Mouse (Mus musculus): ENCODE measurements around the gene P2ry10. TPM values are rescaled to one million over a fixed set of nuclear protein-coding genes. Genes with fewer than 3 reads are reported as not detected.
"Not testable (repeated sequence)": the region's sequence is repeated elsewhere in the genome, so short reads cannot be mapped to it uniquely, and the experiment has no call there.

P2ry10 gene
- not detected in 2 replicates for polyA plus RNA-seq (2016; fragmentation: Nextera tagmentation; extraction: Ambion mirVana)

DNA sequence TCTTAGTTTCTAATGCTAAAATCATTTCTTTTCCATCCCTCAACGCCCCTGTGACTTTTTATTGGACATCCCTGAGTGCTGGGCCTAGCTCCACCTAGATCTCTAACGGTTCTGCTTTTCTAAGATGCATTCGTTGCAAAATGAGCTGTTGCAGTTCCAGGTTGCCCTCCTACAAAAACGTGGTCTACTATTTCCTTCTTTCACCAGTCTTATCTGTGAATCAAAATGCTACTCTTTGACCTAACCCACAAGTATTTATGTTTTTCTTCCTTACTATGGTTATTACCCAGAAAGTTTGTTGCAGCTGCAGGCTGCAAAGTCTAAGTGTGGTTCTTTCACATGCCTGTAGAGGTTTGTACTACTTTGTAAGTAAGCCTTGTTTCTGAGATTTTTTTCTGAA, at the start of gene P2ry10:
TSS of gene P2ry10 (plus strand) at position 316 of the 400 bp plus-strand sequence.
- Histone ChIP-seq H3K9ac (replicated peaks) (no peak within 1 kb of the TSS), H3K4me3 (replicated peaks) (no peak within 1 kb of the TSS), H3K27me3 (peaks cover 5% of the 10 kb centered on the region; the same call in 1 of the 2 replicates), H3K27ac (no peak within 1 kb of the TSS), H3K36me3 (no peaks in the 10 kb centered on the region), H3K9me3 (no peaks in the 10 kb centered on the region), H3K4me1 (replicated peaks) (no peaks in the 10 kb centered on the region), H3K4me2 (no peak within 1 kb of the TSS)
- 57% methylated on average over 4 of the region's 4 CpGs for WGBS
- no peak for ATAC-seq (ENCODE audit: insufficient number of reproducible peaks, insufficient read depth, low FRiP score, low TSS enrichment, low read depth)

GRCm38 (mm10) chrX:107039146-107039545, 49.1 kb upstream of the P2ry10 start:
- H3K4me3 ChIP-seq (replicated peaks) = no peak overlapping the region
- no peak overlapping the region for H3K9ac ChIP-seq (replicated peaks)
- no peaks in the 10 kb centered on the region for H3K36me3 ChIP-seq
- no peak overlapping the region for H3K4me2 ChIP-seq
- H3K9me3 ChIP-seq = no peaks in the 10 kb centered on the region
- H3K27me3 ChIP-seq = 0 out of 2 replicates have a peak, but pooled peaks cover 3% of the 10 kb centered on the region
- no peak overlapping the region for H3K27ac ChIP-seq
- no peak for ATAC-seq (ENCODE audit: insufficient number of reproducible peaks, insufficient read depth, low FRiP score, low TSS enrichment, low read depth)
- H3K4me1 ChIP-seq (replicated peaks) = no peaks in the 10 kb centered on the region

GRCm38 (mm10) chrX:107039635-107040034, 48.7 kb upstream of the P2ry10 start:
- no peak overlapping the region for H3K4me2 ChIP-seq
- H3K9me3 ChIP-seq = no peaks in the 10 kb centered on the region
- H3K4me1 ChIP-seq (replicated peaks) = no peaks in the 10 kb centered on the region
- H3K27me3 ChIP-seq = 0 out of 2 replicates have a peak, but pooled peaks cover 3% of the 10 kb centered on the region
- 78% methylated on average over 2 of the region's 2 CpGs for WGBS
- no peak overlapping the region for H3K27ac ChIP-seq
- no peak overlapping the region for H3K4me3 ChIP-seq (replicated peaks)
- no peak for ATAC-seq (ENCODE audit: insufficient number of reproducible peaks, insufficient read depth, low FRiP score, low TSS enrichment, low read depth)
- H3K36me3 ChIP-seq = no peaks in the 10 kb centered on the region
- no peak overlapping the region for H3K9ac ChIP-seq (replicated peaks)

- no peak overlapping the region for H3K4me2 ChIP-seq
- no peaks in the 10 kb centered on the region for H3K27me3 ChIP-seq
- no peaks in the 10 kb centered on the region for H3K36me3 ChIP-seq
- no peak for ATAC-seq (ENCODE audit: insufficient number of reproducible peaks, insufficient read depth, low FRiP score, low TSS enrichment, low read depth)
- H3K9ac ChIP-seq (replicated peaks) = no peak overlapping the region
- WGBS = 82% methylated on average over 2 of the region's 2 CpGs
- H3K4me1 ChIP-seq (replicated peaks) = no peaks in the 10 kb centered on the region
- H3K4me3 ChIP-seq (replicated peaks) = no peak overlapping the region
- no peaks in the 10 kb centered on the region for H3K9me3 ChIP-seq
- H3K27ac ChIP-seq = no peak overlapping the region
Observed at GRCm38 (mm10) chrX:107042367-107042766, 45.9 kb upstream of the P2ry10 start.

GRCm38 (mm10) chrX:107083407-107083806, 4.9 kb upstream of the P2ry10 start:
- not testable (repeated sequence) for H3K9me3 ChIP-seq
- 84% methylated on average over 2 of the region's 2 CpGs for WGBS

GRCm38 (mm10) chrX:107084320-107084719, 4.0 kb upstream of the P2ry10 start:
- Histone ChIP-seq H3K9me3 (no peaks in the 10 kb centered on the region), H3K9ac (replicated peaks) (no peak overlapping the region), H3K36me3 (no peaks in the 10 kb centered on the region), H3K4me2 (no peak overlapping the region), H3K27ac (no peak overlapping the region), H3K4me3 (replicated peaks) (no peak overlapping the region), H3K27me3 (peaks cover 5% of the 10 kb centered on the region; the same call in 1 of the 2 replicates), H3K4me1 (replicated peaks) (no peaks in the 10 kb centered on the region)
- no peak for ATAC-seq (ENCODE audit: insufficient number of reproducible peaks, insufficient read depth, low FRiP score, low TSS enrichment, low read depth)

More at GRCm38 (mm10) chrX:107083407-107083806, 4.9 kb upstream of the P2ry10 start:
- not testable (repeated sequence) for H3K36me3 ChIP-seq; ATAC-seq (ENCODE audit: insufficient number of reproducible peaks, insufficient read depth, low FRiP score, low TSS enrichment, low read depth); H3K4me3 ChIP-seq (replicated peaks); H3K27me3 ChIP-seq; H3K4me1 ChIP-seq (replicated peaks); H3K4me2 ChIP-seq; H3K27ac ChIP-seq; H3K9ac ChIP-seq (replicated peaks)

- H3K4me2 ChIP-seq = no peak overlapping the region
- H3K9ac ChIP-seq (replicated peaks) = no peak overlapping the region
- no peak overlapping the region for H3K4me3 ChIP-seq (replicated peaks)
- no peak for ATAC-seq (ENCODE audit: insufficient number of reproducible peaks, insufficient read depth, low FRiP score, low TSS enrichment, low read depth)
- H3K27ac ChIP-seq = no peak overlapping the region
- no peaks in the 10 kb centered on the region for H3K4me1 ChIP-seq (replicated peaks)
- 78% methylated on average over 5 of the region's 5 CpGs for WGBS
- H3K36me3 ChIP-seq = no peaks in the 10 kb centered on the region
- no peaks in the 10 kb centered on the region for H3K9me3 ChIP-seq
- peaks cover 5% of the 10 kb centered on the region; the same call in 1 of the 2 replicates for H3K27me3 ChIP-seq
Observed at GRCm38 (mm10) chrX:107089131-107089530, 839 bp downstream of the P2ry10 start.

DNA sequence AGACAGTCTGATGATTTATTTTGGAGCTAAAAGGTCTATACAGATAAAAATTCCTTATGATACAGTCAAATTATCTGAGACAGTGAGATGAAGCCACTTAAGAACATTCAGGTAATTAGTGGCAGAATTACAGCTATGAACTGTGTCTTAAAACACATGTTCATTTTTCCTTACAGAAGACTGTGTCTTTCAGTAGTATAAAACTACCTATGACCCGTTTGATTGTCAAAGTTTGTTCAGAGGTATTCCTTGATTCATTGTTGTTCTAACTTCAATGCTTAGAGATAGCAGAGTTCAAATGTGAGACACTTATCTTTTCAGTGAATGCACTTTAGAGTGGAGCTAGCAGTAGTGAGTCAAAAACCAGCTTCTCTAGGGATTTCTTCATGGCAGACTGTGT, 1.6 kb downstream of the P2ry10 start:
- Histone ChIP-seq H3K4me3 (replicated peaks) (no peak overlapping the region), H3K9ac (replicated peaks) (no peak overlapping the region), H3K36me3 (no peaks in the 10 kb centered on the region), H3K9me3 (no peaks in the 10 kb centered on the region), H3K4me1 (replicated peaks) (no peaks in the 10 kb centered on the region), H3K27ac (no peak overlapping the region), H3K4me2 (no peak overlapping the region), H3K27me3 (peaks cover 5% of the 10 kb centered on the region; the same call in 1 of the 2 replicates)
- ATAC-seq (ENCODE audit: insufficient number of reproducible peaks, insufficient read depth, low FRiP score, low TSS enrichment, low read depth) = no peak
- WGBS = 56% methylated on average over 1 of the region's 1 CpGs

DNA sequence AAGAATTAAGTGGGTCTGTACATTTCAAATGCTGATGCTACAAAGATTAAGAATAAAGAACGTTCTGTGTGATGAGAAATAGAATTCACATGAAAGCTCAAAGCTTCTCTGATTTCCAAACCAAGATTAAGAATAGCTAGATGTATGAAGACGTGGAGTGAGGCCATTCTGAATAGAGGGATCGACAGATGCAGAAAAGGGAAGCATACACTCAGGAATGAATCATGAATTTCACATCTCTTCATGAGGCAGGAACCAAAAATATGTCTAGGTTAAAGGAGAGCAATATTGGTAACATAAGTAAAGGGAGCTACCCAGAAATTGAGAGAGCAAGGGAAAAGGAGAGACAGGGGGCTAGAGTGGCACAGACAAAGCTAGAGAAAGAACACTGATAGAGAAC, 7.3 kb downstream of the P2ry10 start:
- Histone ChIP-seq H3K9me3 (no peaks in the 10 kb centered on the region), H3K4me1 (replicated peaks) (no peaks in the 10 kb centered on the region), H3K36me3 (no peaks in the 10 kb centered on the region), H3K4me3 (replicated peaks) (no peak overlapping the region), H3K4me2 (no peak overlapping the region), H3K27me3 (no peaks in the 10 kb centered on the region), H3K27ac (no peak overlapping the region), H3K9ac (replicated peaks) (no peak overlapping the region)
- WGBS = 80% methylated on average over 3 of the region's 3 CpGs
- ATAC-seq (ENCODE audit: insufficient number of reproducible peaks, insufficient read depth, low FRiP score, low TSS enrichment, low read depth) = no peak

- Histone ChIP-seq H3K27me3 (no peaks in the 10 kb centered on the region), H3K4me1 (replicated peaks) (no peaks in the 10 kb centered on the region), H3K9ac (replicated peaks) (no peak overlapping the region), H3K27ac (no peak overlapping the region), H3K36me3 (no peaks in the 10 kb centered on the region), H3K4me2 (no peak overlapping the region), H3K9me3 (no peaks in the 10 kb centered on the region), H3K4me3 (replicated peaks) (no peak overlapping the region)
- 82% methylated on average over 1 of the region's 1 CpGs for WGBS
- no peak for ATAC-seq (ENCODE audit: insufficient number of reproducible peaks, insufficient read depth, low FRiP score, low TSS enrichment, low read depth)
Observed at GRCm38 (mm10) chrX:107116333-107116732, 28.0 kb downstream of the P2ry10 start.

DNA sequence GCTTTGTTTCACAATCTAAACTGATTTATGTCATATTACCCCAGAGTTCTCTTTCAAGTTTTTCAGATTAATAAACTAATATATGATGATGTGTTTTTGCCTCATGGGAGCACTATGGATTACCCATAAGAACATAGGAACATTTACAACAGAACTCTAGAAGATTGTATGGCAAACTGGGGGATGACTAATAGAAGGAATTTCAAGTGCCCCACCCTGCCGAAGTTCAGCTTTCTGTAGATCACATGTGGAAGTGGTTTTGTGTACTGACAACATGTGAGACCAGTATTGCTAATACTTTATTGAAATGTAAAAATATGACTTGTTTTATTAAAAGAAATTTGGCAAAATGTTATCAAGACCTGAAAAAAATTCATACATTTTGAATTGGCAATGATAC, 28.7 kb downstream of the P2ry10 start:
- H3K4me1 ChIP-seq (replicated peaks) = no peaks in the 10 kb centered on the region
- H3K27me3 ChIP-seq = no peaks in the 10 kb centered on the region
- no peak overlapping the region for H3K4me3 ChIP-seq (replicated peaks)
- H3K9ac ChIP-seq (replicated peaks) = no peak overlapping the region
- no peak overlapping the region for H3K4me2 ChIP-seq
- ATAC-seq (ENCODE audit: insufficient number of reproducible peaks, insufficient read depth, low FRiP score, low TSS enrichment, low read depth) = no peak
- H3K27ac ChIP-seq = no peak overlapping the region
- no peaks in the 10 kb centered on the region for H3K9me3 ChIP-seq
- WGBS = 74% methylated on average over 1 of the region's 1 CpGs
- no peaks in the 10 kb centered on the region for H3K36me3 ChIP-seq

- Histone ChIP-seq H3K9me3 (no peaks in the 10 kb centered on the region), H3K36me3 (no peaks in the 10 kb centered on the region), H3K4me1 (replicated peaks) (no peaks in the 10 kb centered on the region), H3K9ac (replicated peaks) (no peak overlapping the region), H3K4me3 (replicated peaks) (no peak overlapping the region), H3K27ac (no peak overlapping the region), H3K4me2 (no peak overlapping the region), H3K27me3 (no peaks in the 10 kb centered on the region)
- 84% methylated on average over 3 of the region's 3 CpGs for WGBS
- no peak for ATAC-seq (ENCODE audit: insufficient number of reproducible peaks, insufficient read depth, low FRiP score, low TSS enrichment, low read depth)
Observed at GRCm38 (mm10) chrX:107143184-107143583, 54.9 kb downstream of the P2ry10 start.

Data from limb, embryonic 12.5 days (tissue).